Mouse (Mus musculus): ENCODE data around the gene Tle4.

The Tle4 gene

GRCm38 (mm10) chr19:14414957-14415356 is 182.9 kb downstream of the Tle4 start:
- no peak for DNase-seq (ENCODE audit: low read depth, low spot score)

GRCm38 (mm10) chr19:14406603-14407002 is 191.2 kb downstream of the Tle4 start:
- DNase-seq (ENCODE audit: low read depth, low spot score) = no peak
